Mouse (Mus musculus): ENCODE results near the gene Gm13288.
"Not testable (repeated sequence)": the region's sequence is repeated elsewhere in the genome, so short reads cannot be mapped to it uniquely, and the experiment has no call there.

The Gm13288 gene

DNA sequence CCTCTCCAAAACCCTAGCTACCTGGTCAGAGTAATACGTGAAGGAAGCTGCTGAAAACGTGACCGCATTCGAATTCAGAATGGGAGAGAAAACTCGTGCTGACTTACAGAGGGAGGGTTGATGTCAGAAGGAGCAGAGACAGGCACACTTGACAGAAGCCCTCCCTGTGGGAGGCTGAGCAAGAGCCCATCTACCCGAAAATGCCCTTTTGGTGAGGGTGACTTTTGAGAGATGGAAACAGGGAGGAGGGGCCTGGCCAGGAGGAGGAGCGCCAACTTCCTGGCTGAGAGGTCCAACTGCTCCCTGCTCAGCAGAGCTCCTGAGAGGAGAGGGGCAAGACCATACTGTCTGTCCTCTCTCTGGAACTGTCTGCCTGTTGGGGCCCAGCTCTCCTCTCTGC lies 6.0 kb upstream of the Gm13288 start, which contains the start of gene Gm13285:
Gene Gm13285, plus strand, starts transcription at position 301 of the 400 bp plus-strand sequence.
- not testable (repeated sequence) for DNase-seq (ENCODE audit: low read depth)

DNA sequence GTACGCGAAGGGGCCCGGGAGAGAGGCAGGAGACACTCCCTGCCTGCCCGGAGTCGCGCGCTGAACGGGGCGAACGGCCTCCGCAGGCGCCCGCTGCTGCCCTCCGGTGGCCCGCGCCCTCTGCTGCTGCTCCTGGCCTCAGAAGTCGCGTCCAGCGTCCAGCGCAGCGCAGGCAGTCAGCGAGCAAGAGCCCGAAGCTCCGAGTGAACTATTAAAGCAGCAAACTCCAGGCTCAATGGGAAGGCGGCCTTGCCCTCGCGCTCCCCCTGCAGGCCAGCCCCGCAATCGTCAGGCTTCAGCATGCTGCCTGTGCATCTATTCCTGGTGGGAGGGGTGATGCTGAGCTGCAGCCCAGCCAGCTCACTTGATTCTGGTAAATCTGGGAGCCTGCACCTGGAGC lies 2.4 kb upstream of the Gm13288 start, which contains the start of gene Gm13287:
Gene Gm13287, plus strand, starts transcription at position 301 of the 400 bp plus-strand sequence.
- DNase-seq (ENCODE audit: low read depth): not testable (repeated sequence)

DNA sequence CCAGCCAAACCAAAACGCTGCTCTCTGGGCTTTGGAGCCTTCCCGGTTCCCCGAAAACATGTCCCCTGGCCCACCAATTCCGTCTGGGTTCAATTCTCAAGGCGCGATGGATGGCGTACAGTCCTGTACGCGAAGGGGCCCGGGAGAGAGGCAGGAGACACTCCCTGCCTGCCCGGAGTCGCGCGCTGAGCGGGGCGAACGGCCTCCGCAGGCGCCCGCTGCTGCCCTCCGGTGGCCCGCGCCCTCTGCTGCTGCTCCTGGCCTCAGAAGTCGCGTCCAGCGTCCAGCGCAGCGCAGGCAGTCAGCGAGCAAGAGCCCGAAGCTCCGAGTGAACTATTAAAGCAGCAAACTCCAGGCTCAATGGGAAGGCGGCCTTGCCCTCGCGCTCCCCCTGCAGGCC lies 430 bp downstream of the Gm13288 start:
- not testable (repeated sequence) for DNase-seq (ENCODE audit: low read depth)

DNA sequence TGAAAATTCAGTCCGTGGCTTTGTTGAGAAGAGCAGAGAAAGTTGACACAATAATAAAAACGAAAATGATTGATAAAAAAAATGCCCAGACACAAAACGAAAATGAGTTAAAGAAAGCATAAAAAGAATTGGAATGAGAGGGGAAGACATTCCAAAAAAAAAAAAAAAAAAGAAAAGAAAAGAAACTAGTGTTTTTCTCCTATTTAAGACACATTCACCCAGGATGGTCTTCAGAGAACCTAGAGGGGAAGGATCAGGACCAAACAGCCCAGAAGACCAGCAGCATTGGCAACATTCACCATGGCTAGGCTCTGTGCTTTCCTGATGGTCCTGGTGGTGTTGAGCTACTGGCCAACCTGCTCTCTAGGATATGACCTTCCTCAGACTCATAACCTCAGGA lies 10.6 kb downstream of the Gm13288 start, which contains the start of gene Ifna7:
Gene Ifna7, plus strand, starts transcription at position 301 of the 400 bp plus-strand sequence.
- no peak for DNase-seq (ENCODE audit: low read depth)

DNA sequence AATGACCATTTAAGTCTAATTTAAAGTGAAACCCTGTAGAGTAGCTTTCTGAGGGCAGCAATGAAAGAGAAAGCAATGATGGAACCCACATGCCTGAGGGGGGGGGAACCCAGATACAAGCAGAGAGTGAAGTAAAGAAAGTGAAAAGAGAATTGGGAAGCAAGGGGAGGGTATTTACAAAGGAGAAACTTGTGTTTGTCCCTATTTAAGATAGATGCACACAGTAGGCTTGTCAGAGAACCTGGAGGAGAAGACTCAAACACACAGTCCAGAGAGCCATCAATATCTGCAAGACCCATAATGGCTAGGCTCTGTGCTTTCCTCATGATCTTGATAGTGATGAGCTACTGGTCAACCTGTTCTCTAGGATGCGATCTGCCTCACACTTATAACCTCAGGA lies 14.3 kb downstream of the Gm13288 start, which contains the start of gene Ifna11:
Gene Ifna11, plus strand, starts transcription at position 301 of the 400 bp plus-strand sequence.
- DNase-seq (ENCODE audit: low read depth): no peak

DNA sequence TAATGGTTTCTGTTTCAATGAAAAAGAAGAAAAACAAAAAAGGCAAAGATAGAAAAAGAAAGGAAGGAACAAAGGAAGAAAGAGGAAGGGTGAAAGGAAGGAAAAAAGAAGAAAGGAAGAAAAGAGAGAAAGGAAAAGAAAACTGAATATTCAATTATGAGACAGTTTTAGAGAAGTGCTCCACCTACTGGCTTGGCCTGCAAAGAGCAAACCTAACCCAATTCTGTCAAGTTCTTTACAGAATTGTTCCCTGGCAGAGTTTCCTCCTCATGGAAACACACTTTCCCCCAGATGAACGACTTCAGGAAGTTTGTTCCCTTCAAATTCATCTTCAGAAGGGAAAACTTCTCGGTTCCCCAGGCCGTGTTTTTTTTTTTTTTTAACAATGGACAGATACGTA lies 17.7 kb downstream of the Gm13288 start:
- peak; percentile 5 for DNase-seq (ENCODE audit: low read depth)

DNA sequence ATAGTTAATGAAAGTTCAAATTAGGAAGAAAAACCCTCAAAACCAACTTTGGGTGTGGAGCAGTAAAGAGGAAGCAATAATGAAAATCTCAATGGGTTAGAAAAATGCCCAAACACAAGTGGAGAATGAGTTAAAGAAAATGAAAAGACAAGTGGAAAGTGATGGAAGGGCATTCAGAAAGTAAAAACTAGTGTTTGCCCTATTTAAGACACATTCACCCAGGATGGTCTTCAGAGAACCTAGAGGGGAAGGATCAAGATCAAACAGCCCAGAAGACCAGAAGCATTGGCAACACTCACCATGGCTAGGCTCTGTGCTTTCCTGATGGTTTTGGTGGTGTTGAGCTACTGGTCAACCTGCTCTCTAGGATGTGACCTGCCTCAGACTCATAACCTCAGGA lies 21.8 kb downstream of the Gm13288 start, which contains the start of gene Ifna6:
Gene Ifna6, plus strand, starts transcription at position 301 of the 400 bp plus-strand sequence.
- DNase-seq (ENCODE audit: low read depth): not testable (repeated sequence)

DNA sequence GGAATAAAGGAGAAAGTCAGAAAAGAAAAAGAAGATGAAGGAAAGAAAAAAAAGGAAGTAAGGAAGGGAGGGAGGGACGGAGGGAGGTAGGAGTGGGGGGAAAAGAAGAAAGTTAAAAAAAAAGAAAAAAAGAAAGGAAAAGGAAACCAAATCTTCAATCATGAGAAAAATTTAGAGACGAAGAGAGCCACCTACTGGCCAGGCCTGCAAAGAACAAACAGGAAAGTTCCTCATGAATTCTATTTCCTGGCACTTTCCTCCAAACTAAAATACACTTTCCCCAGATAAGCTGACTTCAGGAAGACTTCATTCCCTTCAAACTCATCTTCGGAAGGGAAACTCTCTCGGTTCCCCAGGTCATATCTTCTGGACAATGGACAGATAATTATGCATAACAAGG lies 25.2 kb downstream of the Gm13288 start:
- DNase-seq (ENCODE audit: low read depth): peak; percentile 16

DNA sequence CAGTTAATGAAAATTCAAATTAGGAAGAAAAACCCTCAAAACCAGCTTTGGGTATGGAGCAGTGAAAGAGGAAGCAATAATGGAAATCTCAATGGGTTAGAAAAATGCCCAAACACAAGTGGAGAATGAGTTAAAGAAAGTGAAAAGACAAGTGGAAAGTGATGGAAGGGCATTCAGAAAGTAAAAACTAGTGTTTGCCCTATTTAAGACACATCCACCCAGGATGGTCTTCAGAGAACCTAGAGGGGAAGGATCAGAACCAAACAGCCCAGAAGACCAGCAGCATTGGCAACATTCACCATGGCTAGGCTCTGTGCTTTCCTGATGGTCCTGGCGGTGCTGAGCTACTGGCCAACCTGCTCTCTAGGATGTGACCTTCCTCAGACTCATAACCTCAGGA lies 29.9 kb downstream of the Gm13288 start, which contains the start of gene Ifna5:
Gene Ifna5, plus strand, starts transcription at position 301 of the 400 bp plus-strand sequence.
- not testable (repeated sequence) for DNase-seq (ENCODE audit: low read depth)

DNA sequence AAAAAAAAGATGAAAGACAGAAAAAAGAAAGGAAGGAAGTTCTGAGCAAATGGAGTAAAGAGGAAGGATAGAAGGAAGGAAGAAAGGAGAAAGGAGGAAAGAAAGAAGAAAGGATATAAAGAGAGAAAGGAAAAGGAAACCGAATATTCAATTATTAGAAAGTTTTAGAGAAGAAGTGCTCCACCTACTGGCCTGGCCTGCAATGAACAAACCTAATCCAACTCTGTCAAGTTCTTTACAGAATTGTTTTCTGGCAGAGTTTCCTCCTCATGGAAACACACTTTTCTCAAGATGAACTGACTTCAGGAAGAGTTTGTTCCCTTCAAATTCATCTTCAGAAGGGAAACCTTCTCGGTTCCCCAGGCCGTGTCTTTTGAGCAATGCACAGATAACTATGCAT lies 33.5 kb downstream of the Gm13288 start:
- DNase-seq (ENCODE audit: low read depth): peak; percentile 4

DNA sequence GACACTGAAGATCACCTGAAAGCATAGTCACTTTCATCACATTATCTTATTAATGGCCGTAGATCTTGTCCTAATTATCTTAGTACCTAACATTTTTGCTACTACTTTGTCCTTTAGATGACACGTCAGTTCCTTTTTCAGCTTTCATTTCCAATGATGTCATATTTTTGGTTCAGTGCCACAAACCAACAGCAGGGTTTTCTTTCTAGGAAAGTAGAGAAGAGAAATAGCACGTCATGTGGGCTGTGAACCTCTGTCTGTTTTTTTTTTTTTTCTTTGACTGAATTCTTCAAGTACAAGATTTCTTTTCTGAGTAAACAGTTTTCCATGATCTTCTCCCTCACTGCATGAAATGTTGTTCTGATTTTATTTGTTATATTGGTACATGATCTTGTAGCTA lies 34.7 kb downstream of the Gm13288 start:
- DNase-seq (ENCODE audit: low read depth): no peak

DNA sequence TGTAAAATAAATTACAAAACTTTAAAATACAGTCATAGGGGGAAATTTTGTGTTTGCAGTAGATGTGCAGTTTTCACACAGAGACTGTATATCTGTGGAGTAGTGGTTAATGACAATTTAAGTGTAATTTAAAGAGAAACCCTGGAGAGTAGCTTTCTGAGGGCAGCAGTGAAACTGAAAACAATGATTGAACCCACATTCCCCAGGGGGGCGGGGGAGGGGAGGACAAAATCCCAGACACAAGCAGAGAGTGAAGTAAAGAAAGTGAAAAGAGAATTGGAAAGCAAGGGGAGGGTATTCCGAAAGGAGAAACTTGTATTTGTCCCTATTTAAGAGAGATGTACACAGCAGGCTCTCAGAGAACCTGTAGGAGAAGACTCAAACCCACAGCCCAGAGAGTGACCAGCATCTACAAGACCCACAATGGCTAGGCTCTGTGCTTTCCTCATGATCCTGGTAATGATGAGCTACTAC lies 36.1 kb downstream of the Gm13288 start, which contains the start of gene Ifna4:
Gene Ifna4, plus strand, starts transcription at position 424 of the 474 bp plus-strand sequence.
- DNase-seq (ENCODE audit: low read depth): no peak

DNA sequence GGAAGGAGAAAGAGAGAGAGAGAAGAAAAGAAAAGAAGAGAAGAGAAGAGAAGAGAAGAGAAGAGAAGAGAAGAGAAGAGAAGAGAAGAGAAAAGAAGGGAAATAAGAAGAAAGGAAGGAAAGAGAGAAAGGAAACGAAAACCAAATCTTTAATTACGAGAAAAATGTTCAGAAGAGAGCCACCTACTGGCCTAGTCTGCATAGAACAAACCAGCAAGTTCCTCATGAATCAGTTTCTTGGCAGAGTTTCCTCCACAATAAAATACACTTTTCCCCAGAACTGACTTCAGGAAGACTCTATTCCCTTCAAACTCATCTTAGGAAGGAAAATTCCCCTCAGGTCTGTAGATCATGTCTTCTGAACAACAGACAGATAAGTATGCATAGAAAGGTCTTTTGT lies 40.0 kb downstream of the Gm13288 start:
- peak; percentile 4 for DNase-seq (ENCODE audit: low read depth)

DNA sequence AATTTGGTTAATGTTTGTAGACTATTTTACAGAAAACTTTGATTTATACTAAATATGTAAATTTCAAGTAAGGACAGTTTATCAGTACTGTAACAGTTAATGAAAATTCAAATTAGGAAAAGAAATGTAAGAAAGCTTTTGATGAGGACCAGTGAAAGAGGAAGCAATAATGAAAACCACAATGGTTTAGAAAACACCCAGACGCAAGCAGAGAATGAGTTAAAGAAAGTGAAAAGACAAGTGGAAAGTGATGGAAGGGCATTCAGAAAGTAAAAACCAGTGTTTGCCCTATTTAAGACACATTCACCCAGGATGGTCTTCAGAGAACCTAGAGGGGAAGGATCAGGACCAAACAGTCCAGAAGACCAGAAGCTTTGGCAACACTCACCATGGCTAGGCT lies 44.4 kb downstream of the Gm13288 start, which contains the start of gene Ifna1:
Gene Ifna1, plus strand, starts transcription at position 390 of the 400 bp plus-strand sequence.
- no peak for DNase-seq (ENCODE audit: low read depth)

DNA sequence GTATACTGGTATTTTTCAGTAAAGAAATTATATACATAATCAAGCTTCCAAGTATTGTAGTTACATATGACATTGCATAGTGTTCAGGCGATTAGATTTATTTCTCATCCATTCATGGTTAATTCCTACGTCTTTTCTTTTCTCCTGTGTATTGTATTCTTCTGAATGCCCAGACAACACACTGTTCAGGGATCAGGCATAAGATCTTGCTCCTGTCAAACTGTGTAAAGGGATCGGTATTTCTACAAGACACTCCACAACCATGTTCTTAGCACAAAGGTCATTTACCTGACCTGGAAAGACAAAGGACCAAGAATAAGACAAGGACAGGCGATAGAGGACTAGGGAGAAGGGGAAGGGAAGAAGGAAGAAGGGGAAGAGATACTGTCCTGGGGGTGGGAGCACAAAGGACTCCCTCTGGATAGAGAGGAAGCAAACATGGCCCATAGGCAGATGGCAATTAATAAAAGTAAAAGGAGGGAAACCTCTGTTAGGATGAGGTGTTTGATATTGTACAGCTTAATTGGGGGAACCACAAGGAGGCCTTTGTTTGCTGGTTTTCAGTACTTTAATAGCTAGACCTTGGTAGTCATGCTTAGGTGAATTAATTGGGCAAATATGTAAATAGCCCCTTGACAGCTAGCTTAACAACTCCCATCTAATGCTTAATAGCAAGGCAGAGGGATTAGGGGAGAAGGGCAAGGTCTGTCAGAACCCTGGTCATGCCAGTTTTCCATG lies 45.9 kb downstream of the Gm13288 start:
- no peak for DNase-seq (ENCODE audit: low read depth)
